In the genomic region with DNA sequence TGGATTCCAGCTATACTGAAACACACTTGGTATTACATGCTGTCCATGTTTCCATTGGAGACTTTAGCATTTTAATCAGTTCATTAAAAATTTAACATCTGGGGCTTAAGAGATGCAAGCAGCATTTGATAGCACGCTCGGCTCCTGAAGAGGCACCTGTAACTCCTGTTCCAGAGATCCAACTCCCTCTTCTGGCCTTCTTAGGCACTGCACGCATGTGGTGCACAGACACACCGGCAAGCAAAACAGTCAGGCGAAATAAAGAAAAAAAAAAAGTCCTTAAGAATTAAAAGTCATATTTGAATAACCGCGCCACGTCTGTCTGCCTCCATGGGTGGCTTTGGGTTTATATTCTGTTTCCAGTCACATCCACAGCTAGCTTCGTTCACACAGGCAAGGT, we compare ENCODE assay signal across 20 mouse cellular contexts. TPM values are rescaled to one million over a fixed set of nuclear protein-coding genes. Genes with fewer than 3 reads are reported as not detected.
DNase-seq lines count a peak whose midpoint lies in the region; TF ChIP-seq lines count a peak whose summit lies in the region.
"Had no signal": no experiment of that assay in that cellular context is flagged by ENCODE, and none has a peak within 500 bp of the region (broad histone marks: within the 10 kb centered on the region; RNA-seq: fewer than 3 reads in every experiment).

No protein-coding gene starts in this region.

- no peak overlapping the region for H3K4me3 ChIP-seq in layer of hippocampus, adult 2 months
- H3K4me3 ChIP-seq in gastrocnemius, adult 2 months = no peak overlapping the region
- H3K4me3 ChIP-seq: embryonic facial prominence, embryonic 13.5 days; heart, embryonic 12.5 days; liver, embryonic 13.5 days; megakaryocyte, embryonic 14.5 days had no signal

- intact Hi-C loops in gastrocnemius, adult 2 months (cut with DNase I) = no loop called here

- peak; percentile 48 for TF ChIP-seq CTCF in layer of hippocampus, adult 2 months (conservative IDR thresholded peaks at IDR 0.05)
- TF ChIP-seq CTCF in gastrocnemius, adult 2 months (IDR thresholded peaks at IDR 0.05) = no peak

- no peak for DNase-seq in layer of hippocampus, adult 2 months (ENCODE audit: low spot score in 2 of 2)
- DNase-seq in layer of hippocampus, adult 9-11 months = no peak
- peak; percentile 15 for DNase-seq in thymus, postnatal 14 days
- no peak for DNase-seq in thymus, postnatal 10 days (ENCODE audit: low spot score in 2 of 2)
- peak; percentile 75 for DNase-seq in R1 (ENCODE audit: low read depth, low spot score)
- DNase-seq in gastrocnemius, adult 2 months = no peak
- no peak for DNase-seq in frontal cortex, adult 2 months (ENCODE audit: extremely low spot score in 1 of 2, low spot score in 1 of 2)
- DNase-seq: adrenal gland, postnatal 36 days; cerebellum, adult 8-10 months; layer of hippocampus, postnatal 36 days; liver, embryonic 13.5 days; right cerebral cortex, postnatal 25 days had no signal

- H3K27ac ChIP-seq in layer of hippocampus, adult 2 months = no peak overlapping the region
- H3K27ac ChIP-seq in gastrocnemius, adult 2 months = no peak overlapping the region
- H3K27ac ChIP-seq: embryonic facial prominence, embryonic 13.5 days; liver, embryonic 13.5 days had no signal

RNA-seq across cellular contexts. Expression of a gene that starts 34.7 kb away (rescaled TPM):
- under 1 TPM; 0.49 to 0.69 TPM for total RNA-seq in layer of hippocampus, adult 2 months (2021)
- not detected for total RNA-seq in gastrocnemius, adult 2 months (2021)
- 0.67 and 0.78 TPM in 2 replicates for polyA plus RNA-seq in frontal cortex, adult 2 months (2012; rRNA removed)
- total RNA-seq: adrenal gland, postnatal 36 days; heart, postnatal 25 days had no signal
- polyA plus RNA-seq: gonadal fat pad, adult 2 months; large intestine, adult 2 months had no signal

RNA-seq across cellular contexts. Expression of a gene that starts 54.3 kb away (rescaled TPM):
- total RNA-seq in layer of hippocampus, adult 2 months (2021) = 1 to 10 TPM in 1 of 2 experiments, under 1 TPM in 1; 0.41 to 1.0 TPM
- total RNA-seq in gastrocnemius, adult 2 months (2021) = under 1 TPM in 1 of 2 experiments, not detected in 1; 0.08 TPM
- polyA plus RNA-seq in frontal cortex, adult 2 months (2012; rRNA removed) = 0.68 and 1.5 TPM in 2 replicates
- total RNA-seq: adrenal gland, postnatal 36 days; heart, postnatal 25 days had no signal
- polyA plus RNA-seq: kidney, embryonic 14.5 days; large intestine, adult 2 months; limb, embryonic 11.5 days; liver, embryonic 13.5 days had no signal

Comparison
In these comparisons a context has a peak if more than half of its experiments do, and no peak if none do; other contexts are left out.
1. DNase-seq: peak in thymus, postnatal 14 days (single experiment) and R1 (single experiment); none in layer of hippocampus, adult 2 months (0 of 2), layer of hippocampus, adult 9-11 months (single experiment), thymus, postnatal 10 days (0 of 2), gastrocnemius, adult 2 months (single experiment) and frontal cortex, adult 2 months (0 of 2).